Mouse (Mus musculus) left cerebral cortex, postnatal 36 days (tissue): ENCODE results near the gene Raet1e. TPM values are rescaled to one million over a fixed set of nuclear protein-coding genes. Genes with fewer than 3 reads are reported as not detected.
"Not testable (repeated sequence)": the region's sequence is repeated elsewhere in the genome, so short reads cannot be mapped to it uniquely, and the experiment has no call there.

Source experiments
- DNase-seq, 2 experiments: peaks; one replicate each; pipeline ENCODE4 v3.0.0; 2021 to 2022; ENCODE audit warnings: low spot score in 2 of 2, mixed read lengths in 1 of 2
- intact Hi-C: fragments of 180-260 bp; cut with DNase I; formaldehyde crosslinking; loops from one replicate; pipeline ENCODE4 v1.15.1; 2025
- total RNA-seq, 2 experiments: library from RNA; stranded (reverse); gene quantifications; 2 replicates each; pipeline ENCODE4 v1.2.3; 2021

Gene Raet1e
- total RNA-seq, 2 experiments from 2014 or later = not detected

- intact Hi-C loops = no loop called here
- no peak for DNase-seq
Measured at GRCm38 (mm10) chr10:22265060-22265459, 106.7 kb downstream of the Raet1e start.

GRCm38 (mm10) chr10:22270879-22271786 lies 112.8 kb downstream of the Raet1e start:
- intact Hi-C loops, DNase-seq: not testable (repeated sequence)

- DNase-seq, intact Hi-C loops: not testable (repeated sequence)
Measured at GRCm38 (mm10) chr10:22272914-22273683, 114.7 kb downstream of the Raet1e start.

DNA sequence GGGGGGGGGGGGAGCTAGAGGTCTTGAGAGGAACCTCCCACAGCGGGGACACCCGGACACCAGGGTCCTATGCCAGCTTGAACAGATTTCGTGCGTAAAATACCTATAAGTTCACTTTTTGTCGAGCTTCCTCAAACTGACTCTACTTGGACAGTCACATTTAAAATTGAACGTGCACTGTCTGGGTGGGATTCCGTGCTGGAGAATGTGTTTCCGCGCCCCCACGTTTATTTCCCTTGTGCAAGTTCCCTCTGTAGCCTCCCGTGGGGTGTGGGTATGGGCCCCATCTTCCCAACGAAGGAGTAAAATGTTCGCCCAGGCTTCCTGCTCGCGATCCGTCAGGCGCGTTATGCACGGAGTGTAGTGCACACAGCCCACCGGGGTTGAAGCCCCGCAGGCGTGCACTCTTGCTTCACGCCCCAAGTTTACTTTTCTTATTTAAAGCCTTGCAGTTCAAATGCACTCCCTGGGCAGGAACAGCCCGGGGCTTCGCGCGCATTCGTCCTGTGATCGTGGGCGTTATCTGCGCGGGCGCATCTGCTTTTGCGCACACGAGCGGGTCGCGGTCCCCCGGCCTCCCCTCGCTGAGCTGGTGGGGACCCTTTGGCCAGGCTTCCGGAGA lies 115.4 kb downstream of the Raet1e start:
- intact Hi-C loops = no loop called here
- DNase-seq = no peak

DNA sequence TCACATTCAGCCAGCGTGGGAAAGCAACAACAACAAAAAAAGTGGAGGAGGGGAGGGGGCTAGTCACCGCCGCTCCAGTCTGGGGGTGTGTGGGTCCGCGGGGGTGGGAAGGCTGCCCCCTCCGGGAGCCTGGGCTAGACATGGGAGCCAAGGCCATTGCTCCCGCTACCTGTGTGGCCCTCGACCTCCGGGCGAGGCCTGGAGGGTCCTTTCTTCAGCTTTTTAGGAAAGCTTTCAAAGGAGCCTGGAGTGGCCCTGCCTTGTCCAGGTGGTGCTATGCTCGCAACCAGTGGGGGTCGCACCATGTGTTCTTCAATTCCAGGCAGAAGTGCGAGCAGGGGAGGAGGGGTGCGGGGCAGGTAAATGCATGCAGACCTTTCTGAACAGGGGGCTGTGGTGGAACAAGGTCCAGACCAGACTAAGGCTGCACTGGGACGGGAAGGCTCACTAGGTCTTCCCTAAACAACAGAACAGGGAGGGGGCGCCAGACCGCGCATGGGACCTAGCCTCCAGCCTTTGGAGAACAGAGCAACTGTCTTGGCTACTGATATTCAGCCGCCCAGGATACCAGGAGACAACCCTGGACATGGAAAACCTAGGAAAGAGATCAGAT lies 116.2 kb downstream of the Raet1e start:
- intact Hi-C loops = no loop called here
- no peak for DNase-seq

- intact Hi-C loops = not testable (repeated sequence)
Measured at GRCm38 (mm10) chr10:22278468-22278867, 120.1 kb downstream of the Raet1e start.

GRCm38 (mm10) chr10:22282816-22283215 lies 124.4 kb downstream of the Raet1e start:
- intact Hi-C loops = no loop called here
- DNase-seq = no peak

More at GRCm38 (mm10) chr10:22278468-22278867, 120.1 kb downstream of the Raet1e start:
- DNase-seq = not testable (repeated sequence)

DNA sequence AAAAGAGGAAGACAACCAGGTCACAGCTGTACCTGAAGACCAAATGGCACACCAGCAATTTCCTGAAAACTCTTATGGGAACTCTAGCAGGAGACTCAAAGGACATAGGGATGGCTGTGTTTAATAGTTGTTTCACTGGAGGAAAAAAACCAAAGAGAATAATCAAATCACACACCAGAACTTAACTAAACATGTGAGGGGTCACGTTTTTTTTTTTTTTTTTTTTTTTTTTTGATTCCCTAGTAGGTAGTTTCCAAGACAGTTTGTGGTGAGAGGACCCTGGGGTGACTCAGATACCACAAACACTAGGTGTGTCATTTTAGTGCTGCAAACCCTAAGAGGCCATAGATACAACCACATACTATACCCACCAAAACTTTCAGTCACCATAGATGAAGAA lies 137.3 kb downstream of the Raet1e start:
- DNase-seq = no peak
- intact Hi-C loops = no loop called here

GRCm38 (mm10) chr10:22297033-22297762 lies 138.8 kb downstream of the Raet1e start:
- intact Hi-C loops = no loop called here
- no peak for DNase-seq

DNA sequence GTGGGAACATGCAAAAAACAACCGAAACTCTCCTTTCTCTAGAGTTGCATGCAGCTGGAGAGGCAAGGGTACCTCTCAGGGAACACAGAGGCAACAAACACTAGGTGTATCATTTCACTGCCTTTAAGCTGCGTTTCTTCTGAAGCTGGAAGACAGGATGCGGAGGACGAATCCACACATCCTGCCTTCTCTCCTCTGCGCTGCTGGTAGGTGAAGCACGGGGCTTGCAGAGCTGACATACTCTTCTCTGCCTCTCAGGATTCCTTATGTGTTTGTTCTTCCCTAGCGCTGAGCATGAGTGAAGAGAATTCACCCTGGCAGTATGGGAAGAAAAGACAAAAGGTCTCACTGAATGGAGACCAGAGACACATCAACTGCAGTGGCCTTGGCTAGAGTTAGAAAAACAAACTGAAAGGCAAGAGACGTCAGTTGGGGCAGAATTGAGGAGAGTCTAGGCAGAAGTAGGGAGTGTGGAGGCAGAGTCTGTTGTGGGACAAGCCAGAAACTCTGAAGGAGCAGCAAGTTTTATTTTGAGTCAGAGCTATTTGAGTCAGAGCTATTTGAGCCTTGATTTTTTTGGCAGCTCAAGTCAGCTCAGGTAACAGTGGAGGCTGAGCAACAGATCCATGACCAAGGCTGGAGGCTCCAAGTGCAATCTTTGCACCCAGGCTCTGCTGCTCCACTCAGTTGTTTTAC lies 139.5 kb downstream of the Raet1e start:
- intact Hi-C loops = no loop called here
- DNase-seq = no peak

DNA sequence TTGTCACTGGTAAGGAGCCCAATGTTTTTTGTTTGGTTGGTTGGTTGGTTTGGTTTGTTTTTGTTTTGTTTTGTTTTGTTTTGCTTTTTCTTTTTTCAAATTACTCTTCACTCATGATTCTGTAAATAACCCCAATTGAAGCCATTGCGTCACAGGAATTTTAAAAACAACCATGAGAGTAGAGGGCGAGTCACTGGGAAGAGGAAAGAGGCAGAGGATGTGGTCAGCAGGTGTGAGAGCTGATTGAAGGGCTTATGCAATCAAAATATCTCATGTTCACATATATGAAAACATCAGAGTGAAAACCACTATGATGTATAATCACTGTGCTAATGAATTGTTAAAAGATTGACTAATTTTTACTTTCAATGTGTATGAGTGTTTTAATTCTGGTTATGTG lies 141.0 kb downstream of the Raet1e start:
- intact Hi-C loops = no loop called here
- no peak for DNase-seq

DNA sequence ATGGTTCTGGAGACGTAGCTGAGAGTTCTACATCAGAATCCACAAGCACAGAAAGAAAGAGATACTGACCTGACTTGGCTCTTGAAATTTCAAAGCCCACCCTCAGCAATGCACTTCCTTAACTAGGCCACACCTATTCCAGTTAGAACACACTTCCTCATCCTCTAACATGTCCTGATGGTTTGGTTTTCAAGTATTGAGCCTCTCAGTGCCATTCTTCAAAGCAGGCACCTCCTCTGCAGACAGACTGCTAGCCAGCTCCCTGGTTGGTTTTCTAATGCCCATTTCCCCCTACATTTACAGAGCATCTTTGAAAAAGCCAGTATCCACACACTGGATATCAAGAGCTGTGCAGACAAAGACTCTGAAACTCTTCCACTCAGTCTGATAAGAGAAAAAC lies 143.3 kb downstream of the Raet1e start:
- DNase-seq = no peak
- intact Hi-C loops = no loop called here

GRCm38 (mm10) chr10:22302344-22303057 lies 144.1 kb downstream of the Raet1e start:
- no peak for DNase-seq
- intact Hi-C loops = no loop called here

GRCm38 (mm10) chr10:22303736-22304135 lies 145.4 kb downstream of the Raet1e start:
- DNase-seq = no peak
- intact Hi-C loops = no loop called here

GRCm38 (mm10) chr10:22305801-22306200 lies 147.4 kb downstream of the Raet1e start:
- no peak for DNase-seq
- intact Hi-C loops = no loop called here

DNA sequence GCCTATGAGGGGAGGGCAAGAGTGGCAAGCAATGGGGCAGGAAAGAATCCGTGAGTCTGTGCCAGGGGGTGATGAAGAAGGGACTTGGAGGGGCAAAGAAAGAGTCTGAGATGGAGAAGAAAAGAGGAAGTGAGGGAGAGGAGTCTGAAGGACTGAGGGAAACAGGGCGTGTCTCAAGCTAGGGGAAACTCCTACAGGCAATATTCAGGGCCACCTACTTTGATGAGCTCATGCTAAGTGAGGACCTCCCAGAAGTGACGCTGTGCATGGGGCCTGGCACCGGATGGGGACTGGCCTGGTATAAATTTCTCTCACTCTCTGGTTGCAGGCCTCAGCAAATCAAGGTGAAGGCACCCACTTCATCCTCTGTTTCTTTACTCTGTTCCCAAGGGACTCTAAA lies 148.1 kb downstream of the Raet1e start:
- DNase-seq = no peak
- intact Hi-C loops = no loop called here

DNA sequence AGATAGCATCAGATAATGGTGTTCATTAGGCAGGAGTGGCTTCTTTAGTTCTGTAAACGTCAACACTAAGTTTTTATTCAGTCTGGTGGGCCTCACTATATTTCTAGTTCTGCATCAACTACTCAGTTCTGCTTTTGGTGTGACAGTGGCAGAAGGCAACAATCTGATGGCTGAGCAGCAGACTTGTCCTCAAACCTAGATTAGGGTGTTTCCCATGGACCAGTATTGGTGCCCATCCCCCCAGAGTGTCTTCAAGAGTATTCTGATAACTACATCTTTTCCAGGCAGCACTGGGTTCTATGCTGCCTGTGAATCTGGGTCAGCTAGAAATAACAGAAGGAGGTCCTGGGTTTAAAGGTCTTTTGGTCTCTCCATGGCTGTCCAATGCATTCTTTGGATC lies 149.9 kb downstream of the Raet1e start:
- no peak for DNase-seq
- intact Hi-C loops = no loop called here

DNA sequence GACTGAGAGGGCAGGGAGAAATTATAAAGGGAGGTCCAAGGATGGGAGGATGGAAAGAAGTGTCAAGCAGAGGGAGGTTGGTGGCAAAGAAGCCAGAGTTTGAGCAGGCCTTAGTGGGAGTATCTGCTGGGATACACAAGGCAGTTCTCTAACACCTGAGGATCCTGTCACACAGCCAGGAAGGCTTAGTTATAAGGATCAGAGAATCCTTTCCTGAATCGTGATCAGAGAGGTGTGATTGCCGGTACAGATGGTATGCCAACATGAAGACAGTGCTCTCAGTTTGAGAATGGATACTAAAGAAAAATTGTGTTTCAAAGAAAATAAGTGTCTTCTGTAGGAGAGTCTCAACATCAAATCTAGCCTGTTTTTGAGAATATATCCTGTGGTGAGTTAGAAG lies 164.5 kb downstream of the Raet1e start:
- no peak for DNase-seq
- intact Hi-C loops = no loop called here
